Mouse (Mus musculus) heart, embryonic 12.5 days (tissue): ENCODE results near the gene Ccdc63. TPM values are rescaled to one million over a fixed set of nuclear protein-coding genes. Genes with fewer than 3 reads are reported as not detected.

Source experiments
- ATAC-seq: fragments of 200-750 bp; cut with Nextera tagmentation; 2 replicates; pipeline ENCODE4 v1.8.0; 2017; ENCODE audit warnings: moderate TSS enrichment, moderate library complexity; ENCODE audit not compliant: insufficient number of reproducible peaks, low FRiP score
- H3K27ac ChIP-seq: fragments of 300-500 bp; sonication (generic); 2 replicates; pipeline ENCODE4 v1.5.1; 2016; ENCODE audit warnings: mild to moderate bottlenecking, moderate library complexity; ENCODE audit not compliant: poor library complexity, severe bottlenecking
- H3K27me3 ChIP-seq: fragments of 300-500 bp; sonication (generic); replicated peaks from 2 replicates; pipeline ENCODE4 v1.6.1; 2016; ENCODE audit warnings: mild to moderate bottlenecking, moderate library complexity
- H3K36me3 ChIP-seq: fragments of 300-500 bp; sonication (generic); 2 replicates; pipeline ENCODE4 v1.6.1; 2016; ENCODE audit warnings: mild to moderate bottlenecking, moderate library complexity
- H3K4me1 ChIP-seq: fragments of 300-500 bp; sonication (generic); replicated peaks from 2 replicates; pipeline ENCODE4 v1.6.1; 2016; ENCODE audit warnings: mild to moderate bottlenecking
- H3K4me2 ChIP-seq: fragments of 300-500 bp; sonication (generic); 2 replicates; pipeline ENCODE4 v1.6.1; 2016; ENCODE audit warnings: mild to moderate bottlenecking, moderate library complexity
- H3K4me3 ChIP-seq: fragments of 300-500 bp; sonication (generic); 2 replicates; pipeline ENCODE4 v1.5.1; 2016; ENCODE audit warnings: mild to moderate bottlenecking
- H3K9ac ChIP-seq: fragments of 300-500 bp; sonication (generic); 2 replicates; pipeline ENCODE4 v1.6.1; 2016; ENCODE audit warnings: mild to moderate bottlenecking, moderate library complexity
- H3K9me3 ChIP-seq: fragments of 300-500 bp; sonication (generic); replicated peaks from 2 replicates; pipeline ENCODE4 v1.6.1; 2016; ENCODE audit warnings: mild to moderate bottlenecking, moderate library complexity
- WGBS: fragments of 180-500 bp; shearing (Covaris S2); methylation state at CpG from one replicate; pipeline ENCODE4 v1.1.7; 2016; 5-methylcytosine and 5-hydroxymethylcytosine counted together
- polyA plus RNA-seq: library from polyadenylated mRNA; unstranded; fragments of >200 nt; fragmentation: Nextera tagmentation; extraction: Ambion mirVana; gene quantifications from 2 replicates; pipeline ENCODE4 v1.2.1, GENCODE M21; 2016

Ccdc63 gene
- polyA plus RNA-seq, 1 experiment from 2014 or later, result 0.33 TPM

DNA sequence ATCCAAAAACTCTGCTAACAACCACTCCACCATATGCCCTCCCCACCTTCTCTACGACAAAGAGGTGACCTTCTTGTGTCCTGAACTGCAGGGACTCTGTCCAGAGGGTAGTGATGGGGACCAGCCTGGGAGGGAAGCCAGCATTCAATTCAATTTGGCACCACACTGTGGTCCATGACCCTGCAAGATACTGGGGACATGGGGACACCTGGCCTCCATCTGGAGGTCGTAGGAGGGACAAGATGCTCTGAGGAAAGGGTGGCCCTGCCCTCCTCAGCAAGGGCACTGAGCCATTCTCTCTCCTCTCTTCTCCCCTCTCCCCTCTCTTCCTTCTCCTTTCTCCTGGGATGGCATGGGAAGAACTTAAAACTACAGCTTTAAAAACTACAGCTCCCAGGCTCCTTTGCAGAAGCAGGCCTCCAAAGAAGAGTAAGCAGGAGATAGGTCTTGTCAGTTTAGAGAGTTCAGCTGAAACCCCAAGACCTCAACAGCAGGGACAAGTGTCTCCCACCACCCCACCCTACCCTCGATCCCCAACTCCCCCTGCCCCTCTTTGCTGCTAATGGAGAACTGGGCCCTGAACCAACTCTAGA is 5.2 kb downstream of the Ccdc63 start:
- H3K4me1 ChIP-seq, result peaks cover 44% of the 10 kb centered on the region
- no peak overlapping the region for H3K9ac ChIP-seq
- WGBS, result 72% methylated on average over 3 of the region's 3 CpGs
- no peak overlapping the region for H3K4me2 ChIP-seq
- no peaks in the 10 kb centered on the region for H3K27me3 ChIP-seq
- no peak overlapping the region for H3K4me3 ChIP-seq
- no peaks in the 10 kb centered on the region for H3K36me3 ChIP-seq
- no peak for ATAC-seq
- no peaks in the 10 kb centered on the region for H3K9me3 ChIP-seq
- H3K27ac ChIP-seq, result no peak overlapping the region

DNA sequence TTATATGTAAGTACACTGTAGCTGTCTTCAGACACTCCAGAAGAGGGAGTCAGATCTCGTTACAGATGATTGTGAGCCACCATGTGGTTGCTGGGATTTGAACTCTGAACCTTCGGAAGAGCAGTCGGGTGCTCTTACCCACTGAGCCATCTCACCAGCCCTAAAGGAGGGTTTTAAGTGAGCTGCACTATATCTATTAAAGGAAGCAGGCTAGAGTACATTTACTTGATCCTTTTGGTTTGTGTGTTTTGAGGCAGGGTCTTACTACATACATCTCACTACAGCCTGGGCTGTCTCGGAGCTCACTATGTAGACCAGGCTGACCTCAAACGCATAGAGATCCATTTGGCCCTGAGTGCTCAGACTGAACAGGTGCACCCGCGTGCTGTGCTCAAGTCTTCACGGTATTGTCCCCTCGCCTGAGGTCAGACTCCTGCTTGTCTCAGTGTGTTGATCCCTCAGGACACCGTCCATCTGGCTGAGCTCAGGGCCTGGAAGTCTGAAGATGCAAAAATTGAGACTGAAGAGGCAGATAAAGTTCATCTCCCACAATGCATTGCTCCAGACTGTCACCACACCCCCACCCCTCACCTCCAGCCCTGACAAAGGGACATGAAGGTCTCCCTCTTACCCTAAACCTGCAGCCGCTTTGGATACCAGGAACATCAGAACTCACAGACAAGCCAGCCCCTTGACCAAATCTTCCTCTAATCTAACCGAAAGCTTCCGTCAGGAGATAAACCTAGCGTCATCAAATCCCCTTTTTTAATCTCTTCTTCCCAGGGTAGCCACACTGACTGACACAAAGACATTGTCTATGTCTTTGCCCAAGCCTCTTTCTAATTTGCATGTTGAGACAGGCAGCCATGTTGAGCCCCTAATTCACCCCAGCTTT is 6.0 kb downstream of the Ccdc63 start:
- Histone ChIP-seq H3K27ac (no peak overlapping the region), H3K9ac (no peak overlapping the region), H3K4me1 (peaks cover 44% of the 10 kb centered on the region), H3K27me3 (0 out of 2 replicates have a peak, but pooled peaks cover 4% of the 10 kb centered on the region), H3K36me3 (no peaks in the 10 kb centered on the region), H3K4me3 (no peak overlapping the region), H3K9me3 (no peaks in the 10 kb centered on the region), H3K4me2 (no peak overlapping the region)
- 85% methylated on average over 14 of the region's 14 CpGs for WGBS
- ATAC-seq, result no peak

DNA sequence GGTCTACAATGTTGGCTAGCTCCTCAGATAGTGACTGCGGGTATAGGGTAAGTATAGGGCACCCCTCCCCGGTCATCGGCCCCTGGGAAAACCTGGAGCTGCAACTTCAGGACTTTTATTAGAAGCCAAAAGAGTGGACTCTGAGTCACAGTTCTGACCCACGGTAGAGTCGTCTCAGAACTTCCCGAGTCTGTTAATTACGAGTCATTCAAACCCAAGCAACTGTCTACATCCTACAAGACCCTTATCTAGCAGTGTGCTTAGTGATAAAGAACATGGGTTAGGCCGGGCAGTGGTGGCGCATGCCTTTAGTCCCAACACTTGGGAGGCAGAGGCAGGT is 7.6 kb downstream of the Ccdc63 start:
- Histone ChIP-seq H3K4me1 (peaks cover 47% of the 10 kb centered on the region), H3K9me3 (no peaks in the 10 kb centered on the region), H3K36me3 (no peaks in the 10 kb centered on the region), H3K4me3 (no peak overlapping the region), H3K27me3 (0 out of 2 replicates have a peak, but pooled peaks cover 5% of the 10 kb centered on the region), H3K9ac (no peak overlapping the region), H3K4me2 (no peak overlapping the region), H3K27ac (no peak overlapping the region)
- 71% methylated on average over 9 of the region's 9 CpGs for WGBS
- ATAC-seq, result no peak

DNA sequence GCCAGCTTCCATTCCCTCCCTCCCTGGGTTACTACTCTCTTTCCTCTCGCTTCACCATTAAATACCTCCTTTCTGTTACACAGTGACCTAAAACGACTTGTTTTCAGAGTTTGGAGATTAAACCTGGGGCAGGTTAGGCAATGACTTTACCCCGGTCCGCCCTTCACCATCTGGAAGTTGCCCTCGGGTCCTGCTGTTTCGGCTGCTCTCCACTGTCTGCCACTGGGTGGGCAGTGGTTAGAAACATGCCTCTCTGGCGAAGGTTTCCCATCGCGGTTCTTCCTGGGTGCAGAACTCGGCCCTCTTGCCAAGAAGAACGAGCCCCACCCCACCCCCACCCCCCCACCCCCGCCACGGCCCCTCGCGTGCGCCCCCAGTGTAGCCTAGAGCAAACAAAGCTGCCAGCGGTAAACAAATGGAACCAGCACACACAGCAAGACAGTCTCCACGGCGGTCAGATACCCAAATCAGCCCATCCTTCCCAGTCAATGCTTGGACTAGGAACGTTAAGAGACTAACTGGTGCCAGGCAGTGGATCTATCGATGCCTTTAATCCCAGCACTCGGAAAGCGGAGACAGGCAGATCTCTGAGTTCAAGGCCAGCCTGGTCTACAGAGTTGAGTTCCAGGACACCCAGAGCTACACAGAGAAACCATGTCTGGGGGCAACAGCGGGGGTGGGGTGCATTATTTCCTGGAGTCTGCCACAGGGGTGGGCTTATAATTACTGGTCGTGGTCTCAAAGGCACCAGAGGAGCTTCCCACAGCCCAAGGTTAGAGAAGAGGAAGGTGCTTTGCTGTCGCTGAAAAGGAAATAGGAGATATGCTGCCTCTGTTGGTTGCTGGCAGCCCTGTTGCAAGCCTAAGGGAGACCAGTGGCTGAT is 8.2 kb downstream of the Ccdc63 start:
- peak overlapping the region; percentile 85 for H3K4me2 ChIP-seq
- peak overlapping the region; percentile 50 for H3K9ac ChIP-seq
- H3K27me3 ChIP-seq, result 0 out of 2 replicates have a peak, but pooled peaks cover 5% of the 10 kb centered on the region
- no peaks in the 10 kb centered on the region for H3K36me3 ChIP-seq
- no peak for ATAC-seq
- WGBS, result 20% methylated on average over 26 of the region's 26 CpGs
- H3K4me1 ChIP-seq, result peaks cover 44% of the 10 kb centered on the region
- no peak overlapping the region for H3K27ac ChIP-seq
- peak overlapping the region; percentile 44 for H3K4me3 ChIP-seq
- H3K9me3 ChIP-seq, result no peaks in the 10 kb centered on the region

DNA sequence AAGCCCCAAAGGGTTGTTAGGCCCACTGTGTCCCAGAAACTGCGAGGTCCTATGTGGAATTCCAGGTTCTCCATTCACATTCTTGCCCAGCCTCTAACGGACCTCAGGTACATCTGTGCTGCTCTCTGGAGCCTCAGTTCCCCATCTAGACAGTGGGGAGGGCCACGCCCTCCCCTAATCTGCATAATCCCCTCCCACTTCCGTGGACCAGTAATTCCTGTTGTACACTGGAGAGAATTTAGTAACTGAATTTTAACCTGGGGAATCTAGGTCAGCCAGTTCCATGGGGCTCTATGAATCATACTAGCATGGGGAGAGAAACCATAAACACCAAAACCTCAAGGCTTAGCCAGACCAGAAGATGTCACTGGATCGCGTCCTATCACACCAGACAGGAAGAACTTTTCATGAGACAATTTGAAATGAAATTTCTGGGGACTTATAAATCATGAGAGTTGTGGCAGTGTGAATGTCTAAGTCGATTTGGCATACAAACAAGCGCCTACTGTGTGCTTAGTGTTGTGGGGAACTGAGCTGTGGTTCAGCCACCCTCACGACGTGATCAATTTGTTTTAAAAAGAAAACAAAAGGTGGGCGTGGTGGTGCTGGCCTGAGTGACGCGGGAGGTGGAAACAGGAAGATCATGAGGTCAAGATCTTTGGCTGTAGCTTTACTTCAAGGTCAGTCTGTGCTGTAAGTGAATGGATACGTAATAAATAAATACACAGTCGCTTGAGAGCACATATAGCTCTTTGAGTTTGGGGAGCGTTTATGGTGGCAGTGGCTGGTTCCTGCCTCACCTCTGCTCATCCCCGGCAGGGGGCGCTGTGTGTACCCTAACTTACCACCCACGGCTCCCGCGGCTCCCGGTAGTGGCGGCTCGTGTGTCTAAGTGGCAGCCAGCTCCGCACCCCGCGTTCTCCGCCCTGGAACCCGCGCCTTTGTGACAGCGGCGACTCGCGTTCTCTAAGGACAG is 9.3 kb downstream of the Ccdc63 start:
- Histone ChIP-seq H3K27ac (no peak overlapping the region), H3K4me3 (peak overlapping the region; percentile 44), H3K9me3 (no peaks in the 10 kb centered on the region; the same call in 1 of the 2 replicates), H3K9ac (peak overlapping the region; percentile 50), H3K4me1 (peaks cover 34% of the 10 kb centered on the region), H3K4me2 (peak overlapping the region; percentile 85), H3K36me3 (no peaks in the 10 kb centered on the region), H3K27me3 (0 out of 2 replicates have a peak, but pooled peaks cover 5% of the 10 kb centered on the region)
- peak; percentile 57; the same call in 1 of the 2 replicates for ATAC-seq
- whole genome bisulfite sequencing, result 8% methylated on average over 34 of the region's 34 CpGs

DNA sequence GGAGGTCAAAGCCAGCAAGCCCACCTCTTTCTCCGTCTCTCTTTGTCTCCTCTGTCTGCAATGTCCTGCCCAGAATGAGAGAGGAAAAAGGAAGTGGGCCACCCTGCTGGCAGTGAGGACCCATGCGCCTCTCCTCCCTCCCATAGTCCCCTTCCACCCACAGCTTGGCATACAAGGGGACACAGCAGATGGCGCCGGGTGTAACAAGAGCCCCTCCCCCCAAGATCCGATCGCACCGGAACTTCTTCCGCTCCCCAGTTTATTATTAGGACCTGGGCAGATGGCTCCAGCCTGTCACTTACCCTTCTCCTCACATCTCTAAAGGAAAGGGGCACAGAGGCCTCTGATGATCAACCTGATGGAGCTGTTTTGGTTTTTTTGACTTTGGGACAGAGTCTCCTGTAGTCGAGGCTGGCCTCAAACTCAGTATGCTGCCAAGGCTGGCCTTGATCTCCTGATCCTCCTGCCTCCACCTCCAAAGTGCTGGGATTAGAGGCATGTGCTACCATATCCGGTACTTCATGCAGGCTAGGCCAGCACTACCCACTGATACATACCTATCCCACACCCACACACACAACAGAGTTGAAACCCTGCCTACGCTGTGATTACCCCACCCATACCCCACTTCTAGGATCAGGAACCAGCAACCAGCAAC is 10.2 kb downstream of the Ccdc63 start:
- no peak overlapping the region for H3K4me2 ChIP-seq
- no peak overlapping the region for H3K9ac ChIP-seq
- no peak overlapping the region for H3K4me3 ChIP-seq
- WGBS, result 79% methylated on average over 11 of the region's 11 CpGs
- no peaks in the 10 kb centered on the region for H3K36me3 ChIP-seq
- no peaks in the 10 kb centered on the region; the same call in 1 of the 2 replicates for H3K9me3 ChIP-seq
- peaks cover 25% of the 10 kb centered on the region for H3K4me1 ChIP-seq
- H3K27ac ChIP-seq, result no peak overlapping the region
- H3K27me3 ChIP-seq, result 0 out of 2 replicates have a peak, but pooled peaks cover 5% of the 10 kb centered on the region
- ATAC-seq, result no peak

DNA sequence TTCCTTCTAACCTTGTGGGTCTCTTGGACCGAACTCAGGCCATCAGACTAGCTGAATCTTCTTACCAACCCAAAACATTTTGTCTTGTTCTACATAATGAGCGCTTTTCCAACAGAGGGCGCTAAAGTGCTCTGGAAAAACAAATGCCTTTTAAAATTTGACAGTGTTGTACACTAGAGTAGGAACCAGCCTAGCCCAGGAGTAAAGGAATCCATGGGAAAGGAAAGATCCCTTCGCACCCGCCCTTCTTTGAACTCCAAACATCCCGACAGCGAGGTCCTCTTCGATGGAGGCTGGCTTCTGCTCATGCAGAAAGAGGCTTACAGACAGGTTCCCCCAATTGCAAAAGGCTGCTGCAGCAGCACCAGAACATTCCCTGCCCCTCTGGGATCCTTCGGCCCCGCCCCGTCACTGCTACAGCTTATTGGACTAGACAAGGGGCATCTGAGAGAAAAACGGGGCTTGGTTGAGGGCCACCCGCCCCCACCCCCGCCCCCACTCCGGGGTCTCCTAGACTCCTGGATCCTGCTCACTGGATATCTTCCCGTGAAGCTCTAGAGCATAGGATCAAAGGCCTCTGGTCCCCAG is 11.5 kb downstream of the Ccdc63 start:
- 0 out of 2 replicates have a peak overlapping the region, but pooled peaks have one; percentile 20 for H3K9ac ChIP-seq

DNA sequence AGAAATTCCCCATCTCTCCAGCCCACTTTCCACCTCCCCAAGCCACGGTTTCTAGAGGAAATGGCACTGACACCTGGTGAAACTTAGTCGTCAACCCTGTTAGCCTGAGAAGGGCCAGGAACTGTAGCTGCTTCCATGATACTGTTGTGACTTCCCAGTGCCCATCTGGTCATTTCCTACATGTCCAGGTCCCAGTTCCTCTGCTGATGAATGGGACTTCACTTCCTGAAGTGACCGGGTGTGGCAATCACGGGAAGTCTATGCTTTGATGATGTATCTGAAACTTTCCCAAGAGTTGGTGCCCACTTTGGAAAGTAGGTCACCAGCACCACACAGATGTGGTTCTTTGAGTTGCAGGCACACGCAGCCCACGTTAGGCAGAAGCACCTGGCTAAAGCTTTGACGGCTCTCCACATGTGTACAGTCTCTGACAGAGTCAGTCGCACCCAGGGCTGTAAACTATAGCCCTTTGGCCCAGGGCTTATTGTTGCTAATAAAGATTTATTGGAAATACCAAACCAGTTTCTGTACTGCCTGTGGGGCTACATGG is 15.3 kb downstream of the Ccdc63 start:
- Histone ChIP-seq H3K27me3 (0 out of 2 replicates have a peak, but pooled peaks cover 5% of the 10 kb centered on the region), H3K4me3 (no peak overlapping the region), H3K4me1 (peaks cover 3% of the 10 kb centered on the region; the same call in 1 of the 2 replicates), H3K36me3 (no peaks in the 10 kb centered on the region), H3K4me2 (no peak overlapping the region), H3K9me3 (no peaks in the 10 kb centered on the region; the same call in 1 of the 2 replicates), H3K27ac (no peak overlapping the region), H3K9ac (no peak overlapping the region)
- no peak for ATAC-seq
- 66% methylated on average over 8 of the region's 8 CpGs for WGBS

More for the DNA sequence above, 11.5 kb downstream of the Ccdc63 start:
- H3K27me3 ChIP-seq, result 0 out of 2 replicates have a peak, but pooled peaks cover 5% of the 10 kb centered on the region
- H3K27ac ChIP-seq, result no peak overlapping the region
- H3K4me1 ChIP-seq, result peaks cover 19% of the 10 kb centered on the region
- no peaks in the 10 kb centered on the region for H3K36me3 ChIP-seq
- H3K4me3 ChIP-seq, result no peak overlapping the region
- 25% methylated on average over 16 of the region's 16 CpGs for WGBS
- H3K4me2 ChIP-seq, result peak overlapping the region; percentile 30; the same call in 1 of the 2 replicates
- no peaks in the 10 kb centered on the region; the same call in 1 of the 2 replicates for H3K9me3 ChIP-seq
- no peak for ATAC-seq

DNA sequence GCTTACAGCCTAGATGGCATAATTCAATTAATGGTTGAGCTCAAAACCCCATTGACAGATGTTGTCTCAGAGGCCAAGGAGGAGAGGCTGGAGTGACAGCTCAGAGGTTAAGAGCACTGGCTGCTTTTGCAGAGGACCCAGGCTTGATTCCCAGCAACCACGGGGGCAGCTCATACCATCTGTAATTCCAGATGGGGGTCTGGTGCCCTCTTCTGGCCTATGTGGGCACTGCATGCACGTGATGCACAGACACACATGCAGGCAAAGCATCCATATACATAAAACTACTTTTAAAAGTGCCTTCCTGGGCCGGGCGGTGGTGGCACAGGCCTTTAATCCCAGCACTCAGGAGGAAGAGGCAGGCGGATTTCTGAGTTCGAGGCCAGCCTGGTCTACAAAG is 24.4 kb downstream of the Ccdc63 start:
- Histone ChIP-seq H3K4me2 (no peak overlapping the region), H3K4me3 (no peak overlapping the region), H3K9me3 (peaks cover 5% of the 10 kb centered on the region; the same call in 1 of the 2 replicates), H3K4me1 (no peaks in the 10 kb centered on the region; the same call in 1 of the 2 replicates), H3K36me3 (no peaks in the 10 kb centered on the region), H3K27me3 (no peaks in the 10 kb centered on the region), H3K9ac (no peak overlapping the region), H3K27ac (no peak overlapping the region)
- ATAC-seq, result no peak
- 77% methylated on average over 6 of the region's 6 CpGs for WGBS
